Mouse (Mus musculus) limb, embryonic 15.5 days (tissue): Measurements from ENCODE around the gene Ms4a5. TPM values are rescaled to one million over a fixed set of nuclear protein-coding genes. Genes with fewer than 3 reads are reported as not detected.

ENCODE experiments used
- polyA plus RNA-seq: library from polyadenylated mRNA; unstranded; fragments of >200 nt; fragmentation: Nextera tagmentation; extraction: Ambion mirVana; gene quantifications from 2 replicates; pipeline ENCODE4 v1.2.1, GENCODE M21; 2015

The Ms4a5 gene
- polyA plus RNA-seq, 1 experiment from 2014 or later = not detected

Other genes with a start within 250 kb of the Ms4a5 start
- not detected in 2 replicates for gene Ms4a8a, start 202.8 kb downstream of the Ms4a5 start, polyA plus RNA-seq
- gene 1700017D01Rik, start 153.0 kb downstream of the Ms4a5 start, polyA plus RNA-seq = not detected in 2 replicates
- gene 1700025F22Rik, start 118.6 kb downstream of the Ms4a5 start, polyA plus RNA-seq = not detected in 2 replicates
- not detected in 2 replicates for gene Ms4a13, start 87.1 kb downstream of the Ms4a5 start, polyA plus RNA-seq
- not detected in 2 replicates for gene Ms4a12, start 51.4 kb downstream of the Ms4a5 start, polyA plus RNA-seq
- not detected in 2 replicates for gene Ms4a1, start 17.6 kb downstream of the Ms4a5 start, polyA plus RNA-seq
- 0.05 and 0.06 TPM in 2 replicates for gene Ms4a14, start 30.6 kb upstream of the Ms4a5 start, polyA plus RNA-seq
- gene Ms4a7, start 52.3 kb upstream of the Ms4a5 start, polyA plus RNA-seq = 9.4 and 9.8 TPM in 2 replicates
- 12.4 and 16.0 TPM in 2 replicates for gene Ms4a4a, start 91.7 kb upstream of the Ms4a5 start, polyA plus RNA-seq
- 0.93 and 2.8 TPM in 2 replicates for gene Ms4a4c, start 120.9 kb upstream of the Ms4a5 start, polyA plus RNA-seq
- gene Ms4a4b, start 159.7 kb upstream of the Ms4a5 start, polyA plus RNA-seq = 0.19 and 0.27 TPM in 2 replicates
- gene Ms4a6c, start 185.5 kb upstream of the Ms4a5 start, polyA plus RNA-seq = 9.4 and 10.4 TPM in 2 replicates
- gene Gm8369, start 202.1 kb upstream of the Ms4a5 start, polyA plus RNA-seq = 0.21 TPM in 1 of 2 replicates, not detected in the other
- gene Ms4a6b, start 232.6 kb upstream of the Ms4a5 start, polyA plus RNA-seq = 7.7 and 10.7 TPM in 2 replicates